Mouse (Mus musculus) MEL (cell line): ENCODE measurements around the gene Lrpprc. TPM values are rescaled to one million over a fixed set of nuclear protein-coding genes. Genes with fewer than 3 reads are reported as not detected.

ENCODE experiments used
- DNase-seq: peaks from one replicate; pipeline ENCODE4 v3.0.0; 2011; ENCODE audit warnings: low read depth, low spot score
- H3K27ac ChIP-seq: 2 replicates; pipeline ENCODE4 v1.5.1; 2012; ENCODE audit warnings: low read depth, mild to moderate bottlenecking, control low read depth, low read length, moderate library complexity; ENCODE audit not compliant: control insufficient read depth
- H3K27me3 ChIP-seq, 2 experiments: fragments of 150-350 bp in 1 of 2; sonication (generic) in 1 of 2; 2 replicates each; pipeline ENCODE4 v1.6.1; 2012; ENCODE audit warnings: low read length in 2 of 2, mild to moderate bottlenecking in 2 of 2, improper control_type of control experiment in 1 of 2, moderate library complexity in 1 of 2; ENCODE audit not compliant: insufficient read depth in 2 of 2, control insufficient read depth in 1 of 2
- H3K36me3 ChIP-seq, 2 experiments: 2 replicates each; pipeline ENCODE4 v1.6.1; 2012 to 2014; ENCODE audit warnings: low read length in 2 of 2, improper control_type of control experiment in 1 of 2, inconsistent platforms in 1 of 2, mild to moderate bottlenecking in 1 of 2; ENCODE audit not compliant: insufficient read depth in 2 of 2, control insufficient read depth in 1 of 2
- H3K4me1 ChIP-seq, 2 experiments: fragments of 150-350 bp in 1 of 2; sonication (generic) in 1 of 2; 2 replicates each; pipeline ENCODE4 v1.6.1; 2012; ENCODE audit warnings: low read length in 2 of 2, improper control_type of control experiment in 1 of 2, mild to moderate bottlenecking in 1 of 2; ENCODE audit not compliant: insufficient read depth in 2 of 2, control insufficient read depth in 1 of 2
- H3K4me3 ChIP-seq, 2 experiments: fragments of 150-350 bp in 1 of 2; sonication (generic) in 1 of 2; 2 replicates each; pipeline ENCODE4 v1.5.1; 2012; ENCODE audit warnings: low read depth in 2 of 2, low read length in 2 of 2, mild to moderate bottlenecking in 2 of 2, moderate library complexity in 2 of 2, control low read depth in 1 of 2, improper control_type of control experiment in 1 of 2; ENCODE audit not compliant: control insufficient read depth in 1 of 2, insufficient read depth in 1 of 2
- H3K79me2 ChIP-seq: 2 replicates; pipeline ENCODE4 v1.6.1; 2012; ENCODE audit warnings: mild to moderate bottlenecking, low read length, moderate library complexity; ENCODE audit not compliant: control insufficient read depth, poor library complexity, insufficient read depth
- H3K9ac ChIP-seq: 2 replicates; pipeline ENCODE4 v1.6.1; 2012; ENCODE audit warnings: low read depth, mild to moderate bottlenecking, control low read depth, low read length, moderate library complexity; ENCODE audit not compliant: control insufficient read depth, poor library complexity, severe bottlenecking
- H3K9me3 ChIP-seq: fragments of 150-350 bp; sonication (generic); replicated peaks from 2 replicates; pipeline ENCODE4 v1.6.1; 2012; ENCODE audit warnings: mild to moderate bottlenecking, low read length, improper control_type of control experiment, moderate library complexity; ENCODE audit not compliant: insufficient read depth
- BHLHE40 ChIP-seq: IDR thresholded peaks from 2 replicates; pipeline ENCODE4 v1.6.1; 2012; ENCODE audit warnings: low read depth, mild to moderate bottlenecking, inconsistent platforms, low read length, improper control_type of control experiment, borderline replicate concordance
- CHD1 ChIP-seq: IDR thresholded peaks from 2 replicates; pipeline ENCODE4 v1.6.1; 2012; ENCODE audit warnings: low read depth, mild to moderate bottlenecking, inconsistent platforms, low read length, improper control_type of control experiment
- CTCF ChIP-seq, 3 experiments: IDR thresholded peaks in 2 of 3; conservative IDR thresholded peaks in 1 of 3; 2 replicates each; pipeline ENCODE4 v1.5.1; 2011 to 2012; ENCODE audit warnings: low read length in 3 of 3, low read depth in 2 of 3, mild to moderate bottlenecking in 2 of 3, improper control_type of control experiment in 1 of 3, inconsistent platforms in 1 of 3, mixed read lengths in 1 of 3, moderate library complexity in 1 of 3; ENCODE audit not compliant: control insufficient read depth in 1 of 3, insufficient read depth in 1 of 3, poor library complexity in 1 of 3, severe bottlenecking in 1 of 3
- E2F4 ChIP-seq: IDR thresholded peaks from 2 replicates; pipeline ENCODE4 v1.6.1; 2011; ENCODE audit warnings: low read depth, low read length, improper control_type of control experiment, borderline replicate concordance
- ELF1 ChIP-seq: IDR thresholded peaks from 2 replicates; pipeline ENCODE4 v1.6.1; 2014; ENCODE audit warnings: low read depth, mild to moderate bottlenecking, inconsistent platforms, low read length, improper control_type of control experiment, moderate library complexity
- EP300 ChIP-seq, 2 experiments: IDR thresholded peaks; 2 replicates each; pipeline ENCODE4 v1.6.1; 2011; ENCODE audit warnings: improper control_type of control experiment in 2 of 2, low read length in 2 of 2, low read depth in 1 of 2, mild to moderate bottlenecking in 1 of 2
- ETS1 ChIP-seq: IDR thresholded peaks from 2 replicates; pipeline ENCODE4 v1.6.1; 2012; ENCODE audit warnings: low read depth, mild to moderate bottlenecking, inconsistent platforms, low read length, improper control_type of control experiment, moderate library complexity
- HCFC1 ChIP-seq: IDR thresholded peaks from 2 replicates; pipeline ENCODE4 v1.6.1; 2012; ENCODE audit warnings: low read depth, mild to moderate bottlenecking, inconsistent platforms, low read length, improper control_type of control experiment, moderate library complexity
- MAFK ChIP-seq: IDR thresholded peaks from 2 replicates; pipeline ENCODE4 v1.6.1; 2011; ENCODE audit warnings: low read depth, mild to moderate bottlenecking, low read length, improper control_type of control experiment, borderline replicate concordance
- MAZ ChIP-seq: IDR thresholded peaks from 2 replicates; pipeline ENCODE4 v1.6.1; 2012; ENCODE audit warnings: low read depth, mild to moderate bottlenecking, inconsistent platforms, low read length, improper control_type of control experiment
- MEF2A ChIP-seq: IDR thresholded peaks from 2 replicates; pipeline ENCODE4 v1.6.1; 2014; ENCODE audit warnings: low read depth, mild to moderate bottlenecking, inconsistent platforms, low read length, improper control_type of control experiment; ENCODE audit not compliant: poor library complexity, insufficient replicate concordance, severe bottlenecking; ENCODE audit errors: extremely low read depth
- MYB ChIP-seq: IDR thresholded peaks from 2 replicates; pipeline ENCODE4 v1.6.1; 2011; ENCODE audit warnings: mild to moderate bottlenecking, low read depth, low read length, improper control_type of control experiment
- NELFE ChIP-seq: IDR thresholded peaks from 2 replicates; pipeline ENCODE4 v1.6.1; 2011; ENCODE audit warnings: low read depth, low read length, improper control_type of control experiment
- POLR2A ChIP-seq, 2 experiments: IDR thresholded peaks; 2 replicates each; pipeline ENCODE4 v1.6.1; 2011 to 2012; ENCODE audit warnings: low read length in 2 of 2, mild to moderate bottlenecking in 2 of 2, control low read depth in 1 of 2, improper control_type of control experiment in 1 of 2, low read depth in 1 of 2, moderate library complexity in 1 of 2; ENCODE audit not compliant: control insufficient read depth in 1 of 2, insufficient read depth in 1 of 2, poor library complexity in 1 of 2
- RCOR1 ChIP-seq: IDR thresholded peaks from 2 replicates; pipeline ENCODE4 v1.6.1; 2012; ENCODE audit warnings: low read depth, mild to moderate bottlenecking, inconsistent platforms, low read length, improper control_type of control experiment
- SIN3A ChIP-seq: IDR thresholded peaks from 2 replicates; pipeline ENCODE4 v1.6.1; 2012; ENCODE audit warnings: low read length, improper control_type of control experiment, inconsistent platforms
- TBP ChIP-seq: IDR thresholded peaks from 2 replicates; pipeline ENCODE4 v1.8.0; 2011; ENCODE audit warnings: low read depth, low read length, improper control_type of control experiment
- TCF12 ChIP-seq: IDR thresholded peaks from 2 replicates; pipeline ENCODE4 v1.6.1; 2014; ENCODE audit warnings: low read depth, mild to moderate bottlenecking, inconsistent platforms, low read length, improper control_type of control experiment, moderate library complexity
- USF1 ChIP-seq: IDR thresholded peaks from 2 replicates; pipeline ENCODE4 v1.6.1; 2014; ENCODE audit warnings: low read depth, mild to moderate bottlenecking, inconsistent platforms, low read length, improper control_type of control experiment, moderate library complexity
- USF2 ChIP-seq, 2 experiments: IDR thresholded peaks; 2 replicates each; pipeline ENCODE4 v1.6.1; 2011 to 2012; ENCODE audit warnings: improper control_type of control experiment in 2 of 2, low read length in 2 of 2, borderline replicate concordance in 1 of 2, inconsistent platforms in 1 of 2, low read depth in 1 of 2, mild to moderate bottlenecking in 1 of 2; ENCODE audit not compliant: insufficient read depth in 1 of 2
- ZC3H11A ChIP-seq: IDR thresholded peaks from 2 replicates; pipeline ENCODE4 v1.6.1; 2012; ENCODE audit warnings: low read depth, mild to moderate bottlenecking, inconsistent platforms, low read length, improper control_type of control experiment
- ZKSCAN1 ChIP-seq: IDR thresholded peaks from 2 replicates; pipeline ENCODE4 v1.6.1; 2012; ENCODE audit warnings: low read depth, mild to moderate bottlenecking, inconsistent platforms, low read length, improper control_type of control experiment, moderate library complexity
- ZMIZ1 ChIP-seq: IDR thresholded peaks from 2 replicates; pipeline ENCODE4 v1.6.1; 2012; ENCODE audit warnings: low read depth, mild to moderate bottlenecking, inconsistent platforms, low read length, improper control_type of control experiment, moderate library complexity
- polyA plus RNA-seq, 2 experiments: library from polyadenylated mRNA; stranded (reverse) in 1 of 2; unstranded in 1 of 2; fragments of >175 nt in 1 of 2; fragments of >200 nt in 1 of 2; gene quantifications; 2 replicates each; pipeline versions ENCODE4 v1.2.1 to v1.2.4; 2012; ENCODE audit warnings: low replicate concordance in 2 of 2, low read depth in 1 of 2; ENCODE audit not compliant: insufficient read length in 2 of 2, insufficient read depth in 1 of 2, missing spikeins in 1 of 2
- total RNA-seq: library from RNA; depleted of rRNA; stranded (reverse); fragments of 300-350 nt; gene quantifications from 2 replicates; pipeline ENCODE4 v1.2.3, GENCODE M21; 2012

Lrpprc gene
- total and polyA plus RNA-seq, 3 experiments, result 82.6 to 204 (median 99.1) TPM

- H3K27ac ChIP-seq, result no peak overlapping the region
- no peaks in the 10 kb centered on the region for H3K9me3 ChIP-seq
- H3K27me3 ChIP-seq, result no peaks in the 10 kb centered on the region
- H3K4me1 ChIP-seq, result no peaks in the 10 kb centered on the region
- H3K4me3 ChIP-seq, result no peak overlapping the region
- H3K79me2 ChIP-seq, result no peaks in the 10 kb centered on the region
- H3K36me3 ChIP-seq, result peaks cover 0 to 11% of the 10 kb centered on the region in 2 experiments; a peak in 2 of 4 replicates
- no peak for DNase-seq
- TF ChIP-seq NELFE (no peak), TBP (no peak)
- H3K9ac ChIP-seq, result no peak overlapping the region
Measured at GRCm38 (mm10) chr17:84714930-84715329, 75.7 kb downstream of the Lrpprc start.

GRCm38 (mm10) chr17:84713563-84714164 lies 76.9 kb downstream of the Lrpprc start:
- H3K4me1 ChIP-seq, result no peaks in the 10 kb centered on the region
- no peak overlapping the region for H3K4me3 ChIP-seq
- H3K27ac ChIP-seq, result no peak overlapping the region
- H3K9me3 ChIP-seq, result no peaks in the 10 kb centered on the region
- DNase-seq, result no peak
- no peak overlapping the region for H3K9ac ChIP-seq
- no peaks in the 10 kb centered on the region for H3K27me3 ChIP-seq
- peaks cover 0 to 13% of the 10 kb centered on the region in 2 experiments; a peak in 2 of 4 replicates for H3K36me3 ChIP-seq
- no peaks in the 10 kb centered on the region for H3K79me2 ChIP-seq
- TF ChIP-seq USF1 (no peak), ELF1 (no peak), NELFE (no peak), CTCF (IDR thresholded peaks at IDR 0.05 in 2 of 3, conservative IDR thresholded peaks at IDR 0.05 in 1 of 3; ENCODE audit: control insufficient read depth in 1 of 3, insufficient read depth in 1 of 3, low read depth in 2 of 3, low read length in 3 of 3, poor library complexity in 1 of 3, severe bottlenecking in 1 of 3) (no peak), MEF2A (no peak), MAFK (no peak)

GRCm38 (mm10) chr17:84709403-84709851 lies 81.2 kb downstream of the Lrpprc start:
- no peaks in the 10 kb centered on the region for H3K9me3 ChIP-seq
- no peaks in the 10 kb centered on the region for H3K27me3 ChIP-seq
- H3K9ac ChIP-seq, result no peak overlapping the region
- H3K79me2 ChIP-seq, result no peaks in the 10 kb centered on the region
- no peak overlapping the region for H3K4me3 ChIP-seq
- H3K36me3 ChIP-seq, result peaks cover 0 to 13% of the 10 kb centered on the region in 2 experiments; a peak in 2 of 4 replicates
- TF ChIP-seq E2F4 (no peak), EP300 (IDR thresholded peaks at IDR 0.05; ENCODE audit: low read depth in 1 of 2, low read length in 2 of 2) (no peak), USF1 (no peak), POLR2A (IDR thresholded peaks at IDR 0.05; ENCODE audit: control insufficient read depth in 1 of 2, insufficient read depth in 1 of 2, low read depth in 1 of 2, low read length in 2 of 2, poor library complexity in 1 of 2) (no peak), CTCF (IDR thresholded peaks at IDR 0.05 in 2 of 3, conservative IDR thresholded peaks at IDR 0.05 in 1 of 3; ENCODE audit: control insufficient read depth in 1 of 3, insufficient read depth in 1 of 3, low read depth in 2 of 3, low read length in 3 of 3, poor library complexity in 1 of 3, severe bottlenecking in 1 of 3) (no peak), MYB (no peak), BHLHE40 (no peak), CHD1 (no peak), MAZ (no peak), RCOR1 (no peak), ZKSCAN1 (no peak), ZC3H11A (no peak), HCFC1 (no peak), USF2 (IDR thresholded peaks at IDR 0.05; ENCODE audit: borderline replicate concordance in 1 of 2, insufficient read depth in 1 of 2, low read depth in 1 of 2, low read length in 2 of 2) (no peak), ZMIZ1 (no peak), TCF12 (no peak), ETS1 (no peak), SIN3A (no peak)
- no peak for DNase-seq
- H3K27ac ChIP-seq, result no peak overlapping the region
- no peaks in the 10 kb centered on the region for H3K4me1 ChIP-seq
